Mouse (Mus musculus): ENCODE data around the gene Dusp9.

The Dusp9 gene

DNA sequence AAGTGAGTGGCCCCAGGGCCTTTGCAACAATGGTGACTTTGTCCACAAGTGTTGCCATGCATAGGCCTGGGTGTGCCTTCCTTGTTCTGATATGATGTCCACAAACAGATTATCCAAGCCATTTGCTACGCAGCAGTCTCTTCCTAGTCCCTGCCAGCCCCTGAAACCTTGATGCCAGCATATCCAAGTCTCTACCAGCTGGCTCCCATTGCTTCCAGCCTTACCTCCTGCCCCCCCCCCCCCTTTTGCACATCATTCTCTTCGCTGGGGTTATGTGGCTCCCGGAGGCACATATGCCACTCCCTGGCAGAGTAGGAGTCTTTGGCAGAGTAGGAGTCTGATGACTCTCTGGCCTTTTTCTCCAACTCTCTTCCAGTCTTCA is 21.1 kb downstream of the Dusp9 start:
- no peak for DNase-seq (ENCODE audit: extremely low read depth, low read depth)

DNA sequence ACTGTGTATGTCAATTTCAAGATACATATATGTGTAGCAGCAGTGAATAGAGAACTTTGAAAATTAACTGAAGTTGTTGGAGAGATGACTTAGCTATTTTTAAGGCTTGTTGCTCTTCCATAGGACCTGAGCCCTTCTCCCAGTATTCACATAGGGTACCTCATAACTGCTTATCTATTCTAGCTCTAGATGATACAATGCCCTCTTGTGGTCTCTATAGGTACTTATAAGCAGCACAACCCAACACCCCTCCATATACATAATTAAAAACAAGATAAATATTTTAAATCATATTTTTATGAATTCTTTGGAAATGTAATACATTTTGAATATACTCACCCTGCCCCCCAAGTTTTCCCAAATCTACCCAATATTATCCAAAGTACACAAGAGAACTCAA is 23.9 kb downstream of the Dusp9 start:
- peak; percentile 40 for DNase-seq (ENCODE audit: extremely low read depth, low read depth)

DNA sequence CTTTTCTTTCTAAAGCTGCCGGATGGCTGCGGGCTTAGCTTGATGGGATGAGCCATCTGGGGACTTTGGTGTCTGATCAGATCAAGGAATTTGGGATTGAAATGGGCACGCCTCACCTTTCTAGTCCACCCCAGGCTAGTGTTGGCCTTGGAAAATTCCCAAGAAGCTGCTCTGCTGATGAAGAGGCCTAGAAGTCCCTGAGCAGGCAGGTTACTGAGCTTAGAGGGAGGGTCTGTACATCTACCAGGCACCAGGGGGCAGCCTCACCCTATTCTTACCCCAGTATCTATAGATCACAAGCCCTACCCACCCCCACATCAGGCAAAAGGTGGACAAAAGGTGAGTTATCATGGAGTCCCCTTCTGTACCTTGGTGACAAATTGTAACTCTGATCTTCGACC is 32.8 kb downstream of the Dusp9 start:
- DNase-seq (ENCODE audit: extremely low read depth, low read depth): peak; percentile 45

DNA sequence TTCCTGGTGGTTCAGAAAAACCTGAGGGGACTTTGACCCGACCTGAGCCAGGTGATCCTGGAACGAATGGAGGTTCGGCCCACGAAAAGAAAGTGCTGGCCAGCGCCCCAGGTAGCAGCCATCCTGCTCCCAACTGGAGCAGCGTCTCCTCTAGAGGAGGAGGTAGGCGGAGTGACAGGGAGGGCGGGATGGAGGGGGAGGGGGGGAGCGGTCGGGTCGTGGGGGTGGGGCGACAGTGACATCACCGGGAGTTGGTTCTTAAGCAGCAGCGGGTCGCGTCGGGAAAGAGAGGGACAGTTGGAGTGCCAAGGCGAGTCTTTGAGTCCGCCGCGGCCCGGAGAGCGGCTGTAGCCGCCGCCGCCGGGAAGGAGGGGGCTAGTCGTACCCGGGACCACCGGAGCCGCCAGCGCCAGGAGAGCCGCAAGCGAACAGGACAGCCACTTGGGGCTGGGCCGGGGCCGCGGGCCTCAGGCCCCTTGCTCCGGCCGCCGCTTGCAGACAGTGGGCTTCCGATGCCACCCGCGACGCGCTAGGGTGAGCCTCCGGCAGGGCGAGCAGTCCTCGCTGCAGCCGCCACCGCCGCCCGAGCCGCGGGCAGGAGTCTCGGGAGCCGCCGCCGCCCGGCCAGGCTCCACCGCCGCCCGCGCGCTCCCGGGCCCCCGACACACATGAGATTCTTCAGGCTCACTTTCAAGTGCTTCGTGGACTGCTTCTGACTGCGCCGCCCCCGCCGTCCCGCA is 33.8 kb downstream of the Dusp9 start, which contains the start of gene Slc6a8:
Gene Slc6a8 (plus strand): TSS at position 272 of the 740 bp plus-strand sequence.
- DNase-seq (ENCODE audit: extremely low read depth, low read depth): peak; percentile 30

DNA sequence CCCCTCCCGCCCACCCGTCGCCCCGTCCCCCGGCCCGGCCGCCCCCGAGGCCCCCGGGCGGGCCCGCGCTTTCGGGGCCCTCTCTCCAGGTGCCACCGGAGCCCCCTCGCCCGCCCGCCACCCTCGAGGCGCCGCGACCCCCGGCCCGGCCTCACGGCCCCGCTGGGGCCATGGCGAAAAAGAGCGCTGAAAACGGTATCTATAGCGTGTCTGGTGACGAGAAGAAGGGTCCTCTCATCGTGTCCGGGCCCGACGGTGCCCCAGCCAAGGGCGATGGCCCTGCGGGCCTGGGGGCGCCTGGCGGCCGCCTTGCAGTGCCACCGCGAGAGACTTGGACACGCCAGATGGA is 34.4 kb downstream of the Dusp9 start:
- DNase-seq (ENCODE audit: extremely low read depth, low read depth): no peak

DNA sequence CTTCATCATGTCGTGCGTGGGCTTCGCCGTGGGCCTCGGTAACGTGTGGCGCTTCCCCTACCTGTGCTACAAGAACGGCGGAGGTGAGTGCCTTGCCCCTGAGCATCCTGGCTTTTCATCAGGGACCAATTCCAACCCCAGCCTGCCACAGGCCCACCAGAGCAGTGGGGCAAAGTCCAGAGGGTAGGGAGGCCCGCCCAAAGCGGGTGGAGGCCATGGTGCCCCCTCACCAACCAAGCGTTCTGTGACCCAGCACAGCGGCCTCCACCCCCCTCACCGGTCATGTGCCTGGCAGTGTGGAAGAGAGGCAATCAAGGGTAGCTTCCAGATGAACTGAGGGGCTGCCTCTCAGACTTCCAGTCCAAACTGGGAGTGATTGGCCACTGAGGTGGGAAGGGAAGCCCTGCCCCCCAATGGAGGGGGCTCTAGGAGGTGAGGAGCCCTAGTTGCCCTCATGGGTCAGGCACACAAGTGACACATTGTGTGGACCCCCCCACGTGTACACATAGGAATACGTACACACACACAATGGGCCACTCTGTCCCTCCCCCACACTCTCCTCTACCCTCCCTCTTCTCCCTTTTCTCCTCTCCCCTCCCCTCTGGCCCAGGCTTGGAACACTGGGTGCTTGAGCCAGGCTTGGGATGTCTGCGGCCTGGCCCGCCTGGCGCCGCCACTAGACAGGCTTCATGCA is 34.9 kb downstream of the Dusp9 start:
- no peak for DNase-seq (ENCODE audit: extremely low read depth, low read depth)

DNA sequence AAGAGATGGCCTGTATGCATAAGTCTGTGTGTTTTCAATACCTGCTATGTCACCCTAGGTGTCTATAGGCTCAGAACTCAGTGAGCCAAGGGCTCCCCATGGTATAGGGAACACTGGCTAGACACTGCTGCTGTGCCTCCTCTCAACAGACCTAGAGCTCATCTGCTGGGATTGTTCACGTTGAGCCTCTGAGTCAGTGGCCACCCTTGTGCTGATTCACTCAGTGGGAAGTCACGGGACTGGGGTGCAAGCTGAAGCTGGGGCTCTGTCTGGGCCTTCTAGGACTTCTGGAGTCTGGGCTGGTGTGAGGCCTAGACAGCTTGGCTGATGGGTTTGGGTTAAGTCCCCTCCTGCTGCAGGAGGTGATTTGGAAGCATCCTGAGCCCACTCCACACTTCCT is 36.0 kb downstream of the Dusp9 start:
- no peak for DNase-seq (ENCODE audit: extremely low read depth, low read depth)

DNA sequence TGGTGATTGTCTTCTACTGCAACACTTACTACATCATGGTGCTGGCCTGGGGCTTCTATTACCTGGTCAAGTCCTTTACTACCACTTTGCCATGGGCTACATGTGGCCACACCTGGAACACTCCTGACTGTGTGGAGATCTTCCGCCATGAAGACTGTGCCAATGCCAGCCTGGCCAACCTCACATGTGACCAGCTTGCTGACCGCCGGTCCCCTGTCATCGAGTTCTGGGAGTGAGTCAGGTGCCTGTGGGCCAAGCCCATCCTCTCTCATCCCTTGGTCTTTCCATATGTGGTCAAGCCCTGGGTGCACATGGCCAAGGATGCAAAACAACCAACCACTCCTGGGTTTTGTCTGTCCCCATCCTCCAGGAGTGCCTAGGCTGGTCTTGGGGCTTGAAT is 37.4 kb downstream of the Dusp9 start:
- no peak for DNase-seq (ENCODE audit: extremely low read depth, low read depth)

DNA sequence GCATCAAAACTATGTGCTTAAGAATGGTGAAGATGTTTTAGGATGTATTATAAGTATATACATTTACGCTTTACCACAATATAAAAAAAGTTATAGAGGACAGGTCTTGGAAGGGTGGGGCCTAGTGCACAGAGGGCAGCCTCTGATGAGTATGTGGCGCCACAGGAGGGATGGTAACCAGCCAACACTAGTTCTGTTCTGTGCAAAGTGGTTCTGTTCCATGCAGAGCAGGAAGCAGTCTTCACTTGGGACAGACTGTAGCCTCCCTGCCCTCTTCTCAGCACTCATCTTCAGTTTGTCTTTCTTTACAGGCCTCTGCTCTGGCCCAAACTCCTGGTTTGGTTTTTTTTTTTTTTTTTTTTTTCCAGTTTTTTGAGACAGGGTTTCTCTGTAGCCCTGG is 44.9 kb downstream of the Dusp9 start:
- DNase-seq (ENCODE audit: extremely low read depth, low read depth): no peak

DNA sequence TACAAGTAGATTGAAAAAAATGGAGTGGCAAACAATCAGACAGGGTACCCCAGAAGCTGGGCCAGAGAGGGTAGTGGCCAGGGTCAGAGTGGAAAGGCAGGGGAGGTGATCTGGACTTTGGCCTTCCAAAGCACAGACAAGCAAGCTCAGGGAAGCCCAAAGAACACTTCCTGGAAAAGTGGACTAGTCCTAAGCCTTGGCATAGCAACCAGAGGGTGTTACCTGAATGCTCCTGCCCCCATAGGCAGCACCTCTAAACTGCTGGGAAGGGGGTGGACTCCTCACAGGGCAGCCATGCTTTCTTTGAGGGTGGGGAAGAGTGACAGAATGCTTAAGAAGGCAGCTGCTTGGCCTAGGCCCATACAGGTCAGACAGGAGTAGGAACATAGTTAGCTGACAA is 45.8 kb downstream of the Dusp9 start:
- DNase-seq (ENCODE audit: extremely low read depth, low read depth): no peak

DNA sequence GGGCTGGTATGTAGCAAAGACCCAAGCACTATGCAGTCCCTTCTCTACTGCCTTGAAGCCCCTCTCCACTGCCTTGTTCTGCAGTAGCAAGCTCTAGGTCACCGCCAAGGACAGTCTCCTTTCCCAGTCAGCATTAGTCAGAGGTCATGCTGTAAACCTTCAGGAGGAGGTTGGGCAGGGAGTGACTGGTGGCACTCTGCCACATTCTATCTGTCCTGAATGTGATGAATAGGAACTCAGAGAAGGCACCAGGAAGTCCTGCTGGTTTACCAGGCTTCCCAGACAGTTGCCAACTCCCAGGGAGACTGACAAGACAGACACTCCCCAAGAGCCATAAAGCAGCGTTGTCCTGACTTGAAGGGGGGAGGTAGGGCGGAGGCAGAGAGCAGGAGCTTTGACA is 46.4 kb downstream of the Dusp9 start:
- no peak for DNase-seq (ENCODE audit: extremely low read depth, low read depth)

DNA sequence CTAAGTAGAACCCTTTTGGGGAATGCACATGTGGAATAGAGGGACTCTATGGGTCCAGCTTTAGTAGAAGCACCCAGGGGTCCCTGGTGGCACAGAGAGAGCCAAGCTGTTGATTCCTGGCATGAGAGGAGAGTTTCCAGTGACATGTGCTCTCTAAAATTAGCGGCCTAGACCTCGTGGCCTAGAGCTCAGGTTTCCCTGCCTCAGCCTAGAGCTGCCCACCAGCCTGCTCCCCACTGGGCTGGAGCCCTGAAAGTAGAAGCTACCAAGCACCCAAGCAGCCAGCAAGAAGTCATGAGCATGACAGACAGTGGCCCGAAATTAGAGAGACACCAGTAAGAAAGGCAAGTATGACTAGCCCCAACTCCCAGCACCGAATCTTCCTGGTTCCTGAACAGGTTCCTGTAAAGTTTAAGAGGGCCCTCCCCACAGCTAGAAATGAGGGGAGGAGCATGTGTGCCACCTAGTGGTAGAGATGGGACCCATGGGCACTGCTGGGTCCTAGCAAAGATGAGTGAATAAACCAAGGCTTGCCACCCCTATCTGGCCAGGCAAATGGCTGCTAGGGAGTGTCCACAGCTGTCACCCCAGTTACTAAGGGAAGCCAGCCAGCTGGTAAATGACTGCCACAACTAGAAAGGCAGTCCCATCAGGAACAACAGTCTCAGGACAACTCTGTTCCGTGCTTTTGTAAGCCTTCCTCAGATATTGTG is 51.9 kb downstream of the Dusp9 start:
- no peak for DNase-seq (ENCODE audit: extremely low read depth, low read depth)
